Mouse (Mus musculus): ENCODE results near the gene Dysf.

GRCm38 (mm10) chr6:84008363-84009171, at the start of gene Dysf:
- no peak for TF ChIP-seq EP300 (IDR thresholded peaks at IDR 0.05; ENCODE audit: low read depth)
- 0 out of 2 replicates have a peak, but pooled peaks have one; percentile 11 for TF ChIP-seq CTCF (IDR thresholded peaks at IDR 0.05; ENCODE audit: low read depth)

Data from liver, embryonic 14.5 days (tissue).